Mouse (Mus musculus) brain, adult 10 weeks (tissue): Measurements from ENCODE around the gene Mad2l2. TPM values are rescaled to one million over a fixed set of nuclear protein-coding genes. Genes with fewer than 3 reads are reported as not detected.

Source experiments
- polyA plus RNA-seq: library from polyadenylated mRNA; stranded (reverse); fragments of 350-450 nt; fragmentation: Illumina TruSeq; extraction: RNeasy Lipid Tissue Mini Kit (QIAGEN cat#74804); gene quantifications from one replicate; pipeline ENCODE4 v1.2.3, GENCODE M21; 2015; ENCODE audit warnings: low read depth, low replicate concordance

The Mad2l2 gene
- polyA plus RNA-seq = 12.5 TPM

DNA sequence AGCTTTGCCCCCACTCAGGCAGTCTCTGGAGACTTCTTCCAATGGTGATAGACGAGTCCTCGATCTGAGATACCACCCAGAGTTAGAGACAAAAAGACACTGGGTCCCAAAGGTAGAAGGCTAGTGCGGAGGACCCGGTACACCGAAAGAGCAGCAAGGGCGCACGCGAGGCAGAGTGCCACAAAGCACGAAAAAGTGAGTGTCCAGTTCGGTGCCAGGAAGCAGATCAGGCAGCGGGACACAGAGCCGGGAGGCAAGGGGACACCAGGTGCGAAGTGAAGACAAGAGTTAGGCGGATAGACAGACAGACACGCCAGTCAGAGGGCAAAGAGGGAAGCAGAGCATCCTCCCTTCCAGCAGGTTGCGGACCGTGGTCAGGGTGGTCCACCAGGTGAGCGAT, at the start of gene Mad2l2:
Mad2l2 (plus strand) TSS at position 252 of the 400 bp plus-strand sequence.

DNA sequence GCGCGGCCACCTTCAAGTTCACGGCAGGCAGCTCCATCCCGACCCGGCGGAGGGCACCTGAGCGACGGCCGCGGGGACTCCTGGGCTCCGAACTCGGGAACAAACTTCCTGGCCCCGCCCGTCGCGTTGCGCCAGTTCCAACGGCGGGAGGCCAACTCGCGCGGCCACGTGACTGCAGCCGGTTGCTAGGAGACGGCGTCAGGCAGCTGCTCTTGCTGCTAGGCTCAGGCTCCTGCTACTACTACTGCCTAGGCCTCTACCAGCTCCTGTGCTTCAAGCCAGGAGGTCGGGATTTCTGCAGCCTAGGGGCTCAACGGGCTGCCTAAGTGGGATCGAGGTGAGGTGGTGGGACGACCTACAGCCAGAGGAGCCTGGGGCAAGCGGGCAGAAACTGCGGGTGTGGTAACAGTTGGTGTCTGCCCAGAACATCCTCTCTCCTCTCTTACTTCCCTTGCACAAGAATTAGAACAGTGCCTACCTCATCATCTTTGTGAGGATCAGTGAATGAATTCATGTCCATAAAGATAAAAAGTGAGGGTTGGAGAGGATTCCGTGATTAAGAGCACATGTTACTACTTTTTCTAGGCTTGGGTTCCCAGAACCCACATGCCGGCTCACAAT, 42.2 kb upstream of the Mad2l2 start, which contains the start of gene Agtrap:
Agtrap (minus strand) TSS at position 125 of the 621 bp plus-strand sequence.

DNA sequence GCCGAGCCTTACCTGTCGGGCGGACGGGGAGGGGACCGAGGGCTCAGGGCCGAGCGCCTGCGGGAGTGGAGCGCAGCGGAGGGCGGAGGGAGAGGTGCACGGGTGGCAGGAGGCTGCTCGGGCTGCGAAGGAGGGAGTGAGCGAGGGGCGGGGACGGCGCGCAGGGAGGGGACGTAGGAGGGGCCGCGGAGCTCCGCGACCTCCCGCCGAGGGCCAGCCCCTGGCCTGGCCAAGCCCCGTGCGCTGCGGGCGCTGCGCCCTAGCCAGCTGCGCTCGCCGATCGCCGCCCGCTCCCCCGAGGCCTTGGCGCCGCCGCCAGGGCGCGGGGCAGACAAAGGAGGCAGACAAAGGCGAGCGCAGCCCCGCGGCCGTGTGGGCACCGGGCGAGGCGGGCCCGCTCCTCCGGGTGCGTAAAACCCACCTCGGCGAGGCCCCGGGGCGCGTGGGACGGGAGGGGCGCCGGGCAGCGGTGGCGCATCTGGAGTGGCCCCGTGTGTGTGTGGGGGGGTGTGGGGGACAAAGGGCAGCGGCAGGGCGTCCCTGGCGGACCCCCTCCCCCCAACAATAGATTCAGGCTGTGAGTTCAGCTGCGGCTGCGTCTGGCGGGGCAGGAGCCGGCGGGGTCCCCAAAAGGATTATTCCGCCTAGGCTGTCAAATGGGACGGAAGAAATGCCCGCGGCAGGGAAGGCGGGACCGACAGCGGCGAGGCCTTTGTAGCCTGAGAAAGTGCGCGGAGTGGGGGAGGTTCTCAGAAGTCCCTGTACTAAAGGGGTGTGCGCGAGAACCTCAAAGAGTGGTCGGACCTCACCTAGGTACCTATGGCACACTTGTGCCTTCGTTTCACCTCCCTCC, 603 bp downstream of the Mad2l2 start, which contains the start of gene Draxin:
Draxin (minus strand) TSS at position 138 of the 853 bp plus-strand sequence.

DNA sequence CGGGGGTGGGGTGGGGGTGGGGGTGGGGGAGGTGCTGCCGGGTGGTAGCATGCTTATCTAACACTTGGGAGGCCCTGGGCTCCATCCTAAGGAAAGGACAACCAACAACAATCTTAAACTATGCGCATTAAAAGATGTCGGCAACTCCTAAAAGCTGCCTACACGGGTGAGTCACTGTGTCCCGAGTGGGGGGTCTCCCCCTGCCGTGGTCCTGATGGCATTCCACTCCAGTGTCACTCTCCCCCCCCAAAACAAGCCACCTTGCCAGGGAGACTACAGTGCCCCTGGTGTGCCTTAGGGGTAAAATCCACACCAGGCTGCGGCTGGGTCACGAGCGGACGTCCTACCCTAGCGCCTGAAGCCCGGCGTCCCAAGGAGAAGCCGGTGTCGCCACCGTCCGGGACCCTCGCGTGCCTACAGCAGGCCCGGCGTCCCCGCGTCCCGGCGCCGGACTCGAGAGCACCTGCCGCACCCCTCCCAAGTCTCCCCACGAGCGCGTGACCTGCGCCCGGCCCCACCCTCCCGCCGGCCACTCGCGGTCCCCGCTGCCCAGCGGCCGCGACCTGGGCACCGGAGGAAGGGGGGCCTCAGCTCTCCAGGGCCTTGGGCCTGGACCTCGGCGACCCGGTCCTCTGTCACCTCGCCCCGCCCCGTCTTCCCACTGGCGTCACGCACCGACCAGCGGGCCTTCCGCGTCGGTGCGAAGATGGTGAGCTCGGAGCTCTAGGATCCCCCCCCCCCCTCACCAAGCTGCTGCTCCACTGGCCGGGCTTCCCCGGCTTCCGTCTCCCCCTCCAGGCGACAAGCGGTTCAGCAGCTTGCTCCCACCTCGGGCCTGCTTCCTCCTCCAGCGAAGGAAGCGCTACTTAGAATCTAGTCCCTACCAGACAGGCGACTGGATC, 21.3 kb downstream of the Mad2l2 start, which contains the start of gene Fbxo6:
Fbxo6 (minus strand) TSS at position 874 of the 902 bp plus-strand sequence.

DNA sequence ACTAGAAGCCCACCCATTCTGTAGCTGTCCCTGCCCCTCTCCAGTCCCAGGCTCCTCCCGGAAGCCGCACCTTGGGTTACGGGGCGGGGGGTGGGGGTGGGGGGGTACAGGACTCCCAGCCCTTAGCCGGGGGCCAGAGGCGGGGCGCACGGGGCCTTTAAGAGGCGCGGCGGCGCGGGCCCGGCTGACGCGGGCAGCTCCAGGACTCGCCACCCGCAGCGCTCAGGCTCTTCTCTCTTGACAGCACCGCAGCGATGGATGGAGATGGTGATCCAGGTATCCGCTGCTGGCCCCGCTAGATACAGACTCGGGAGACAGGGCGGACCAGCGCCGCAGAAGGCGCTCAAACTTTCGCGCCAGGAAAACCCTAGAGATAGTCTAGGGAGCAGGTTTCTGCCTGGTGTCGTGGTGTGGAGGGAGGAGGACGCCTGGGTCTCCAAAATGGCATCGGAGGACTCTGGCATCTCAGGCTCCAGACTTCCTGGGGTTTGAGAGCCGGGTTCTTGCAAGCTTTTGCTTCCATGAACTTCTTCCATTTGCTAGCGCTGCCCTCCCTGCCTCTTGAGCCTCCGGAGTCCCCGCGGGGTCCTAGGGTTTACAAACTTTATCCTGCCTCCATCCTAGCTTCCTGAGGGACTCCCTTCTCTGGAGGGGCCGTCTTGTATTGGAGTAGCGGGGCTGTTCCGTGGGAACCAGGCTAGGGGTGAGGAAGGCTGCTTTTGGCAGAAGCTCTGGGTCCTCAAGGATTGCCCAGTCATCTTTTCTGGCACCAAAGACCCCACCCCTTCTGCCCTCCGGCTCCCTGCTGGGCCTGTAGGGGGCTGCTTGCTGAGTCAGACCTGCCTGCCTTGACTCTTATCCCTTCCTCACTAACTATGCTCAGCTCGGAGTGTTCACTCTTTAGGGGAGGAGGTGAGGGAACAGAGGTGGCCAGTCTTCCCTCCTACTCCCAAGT, 30.5 kb downstream of the Mad2l2 start, which contains the start of the genes Fbxo44 and Fbxo2:
Fbxo44 (minus strand) TSS at position 47 of the 955 bp plus-strand sequence.
Fbxo2 (plus strand) TSS at position 186 of the 955 bp plus-strand sequence.

Other genes with a start within 250 kb of the Mad2l2 start
- gene Mfn2, start 225.7 kb upstream of the Mad2l2 start, polyA plus RNA-seq = 126 TPM
- gene Plod1, start 193.6 kb upstream of the Mad2l2 start, polyA plus RNA-seq = 20.9 TPM
- 16.0 TPM for gene 2510039O18Rik, start 189.5 kb upstream of the Mad2l2 start, polyA plus RNA-seq
- not detected for gene Nppb, start 144.6 kb upstream of the Mad2l2 start, polyA plus RNA-seq
- 0.59 TPM for gene Nppa, start 129.7 kb upstream of the Mad2l2 start, polyA plus RNA-seq
- 48.2 TPM for gene Clcn6, start 91.6 kb upstream of the Mad2l2 start, polyA plus RNA-seq
- gene Mthfr, start 91.3 kb upstream of the Mad2l2 start, polyA plus RNA-seq = 21.7 TPM
- gene Agtrap, start 42.4 kb upstream of the Mad2l2 start, polyA plus RNA-seq = 5.9 TPM
- gene Draxin, start 314 bp downstream of the Mad2l2 start, polyA plus RNA-seq = 0.27 TPM
- 32.3 TPM for gene Fbxo6, start 21.8 kb downstream of the Mad2l2 start, polyA plus RNA-seq
- 200 TPM for gene Fbxo44, start 30.1 kb downstream of the Mad2l2 start, polyA plus RNA-seq
- 117 TPM for gene Fbxo2, start 30.2 kb downstream of the Mad2l2 start, polyA plus RNA-seq
- 12.1 TPM for gene Disp3, start 157.6 kb downstream of the Mad2l2 start, polyA plus RNA-seq